Mouse (Mus musculus) liver, adult 2 months (tissue): ENCODE results near the gene Kcnd3.

Experiments
- CTCF ChIP-seq: fragments of 200-500 bp; IDR thresholded peaks from 2 replicates; pipeline ENCODE4 v1.5.1; 2011; ENCODE audit warnings: low read depth, low read length, control low read depth
- POLR2A ChIP-seq: fragments of 200-500 bp; IDR thresholded peaks from 2 replicates; pipeline ENCODE4 v1.6.1; 2011; ENCODE audit warnings: low read length, control low read depth; ENCODE audit not compliant: insufficient read depth; ENCODE audit errors: extremely low read depth

GRCm38 (mm10) chr3:105714820-105715167 lies 262.7 kb downstream of the Kcnd3 start:
- no peak for TF ChIP-seq POLR2A
- TF ChIP-seq CTCF, result no peak
